Mouse (Mus musculus) megakaryocyte-erythroid progenitor cell, adult 5-6 weeks (primary cell): ENCODE measurements around the gene Otub1. TPM values are rescaled to one million over a fixed set of nuclear protein-coding genes. Genes with fewer than 3 reads are reported as not detected.

Experiments used
- ATAC-seq: replicated peaks from 2 replicates; pipeline ENCODE4 v1.8.0; 2016; ENCODE audit warnings: mild to moderate bottlenecking, inconsistent platforms; ENCODE audit not compliant: severe bottlenecking, poor library complexity, low FRiP score, low TSS enrichment
- total RNA-seq, 2 experiments: library from RNA; stranded (forward) in 1 of 2; stranded (reverse) in 1 of 2; fragments of 200-1000, 215-1000 nt in 1 of 2; fragments of >200 nt in 1 of 2; fragmentation: Nextera tagmentation in 1 of 2; gene quantifications; 2 replicates each; pipeline ENCODE4 v1.2.3; 2014 to 2017

Gene Otub1
- total RNA-seq, 2 experiments from 2014 or later: 51.9 to 81.4 TPM

DNA sequence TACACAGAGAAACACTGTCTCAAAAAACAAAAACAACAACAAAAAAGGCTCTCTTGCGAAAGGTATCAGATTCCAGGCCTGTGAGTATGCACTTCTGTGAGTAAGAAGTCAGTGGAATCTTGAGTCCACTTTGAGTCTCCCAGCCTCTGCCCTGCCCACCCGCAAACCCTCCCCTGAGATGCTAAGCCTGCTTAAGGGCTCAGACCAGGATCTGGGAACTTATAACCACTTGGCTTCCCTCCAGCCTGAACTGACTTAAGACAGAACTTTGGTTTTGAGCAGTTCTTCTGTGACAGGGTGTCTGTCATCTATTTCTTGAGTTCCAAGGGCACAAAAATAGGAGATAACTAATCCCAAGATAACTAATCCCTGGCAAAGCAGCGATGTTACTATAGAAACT, 6.9 kb upstream of the Otub1 start:
- no peak for ATAC-seq

DNA sequence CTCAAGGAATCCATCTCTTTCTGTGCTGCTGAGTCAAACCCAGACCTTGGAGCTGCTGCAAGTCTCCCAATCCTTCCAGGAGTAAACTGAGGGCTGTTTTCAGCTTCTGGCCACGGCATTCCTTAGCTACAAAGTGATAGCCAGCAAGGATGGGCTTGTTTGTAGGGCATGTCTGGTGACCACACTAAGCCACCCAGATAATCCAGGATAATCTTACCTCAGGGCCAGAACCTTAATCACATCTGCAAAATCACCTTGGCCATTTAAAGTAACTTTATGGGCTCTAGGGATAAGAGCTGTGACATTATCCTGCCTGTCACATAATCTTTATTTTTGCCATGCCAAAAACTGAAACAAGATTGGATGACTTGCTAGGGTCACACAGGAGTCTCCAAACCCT, 6.1 kb upstream of the Otub1 start:
- ATAC-seq: no peak

DNA sequence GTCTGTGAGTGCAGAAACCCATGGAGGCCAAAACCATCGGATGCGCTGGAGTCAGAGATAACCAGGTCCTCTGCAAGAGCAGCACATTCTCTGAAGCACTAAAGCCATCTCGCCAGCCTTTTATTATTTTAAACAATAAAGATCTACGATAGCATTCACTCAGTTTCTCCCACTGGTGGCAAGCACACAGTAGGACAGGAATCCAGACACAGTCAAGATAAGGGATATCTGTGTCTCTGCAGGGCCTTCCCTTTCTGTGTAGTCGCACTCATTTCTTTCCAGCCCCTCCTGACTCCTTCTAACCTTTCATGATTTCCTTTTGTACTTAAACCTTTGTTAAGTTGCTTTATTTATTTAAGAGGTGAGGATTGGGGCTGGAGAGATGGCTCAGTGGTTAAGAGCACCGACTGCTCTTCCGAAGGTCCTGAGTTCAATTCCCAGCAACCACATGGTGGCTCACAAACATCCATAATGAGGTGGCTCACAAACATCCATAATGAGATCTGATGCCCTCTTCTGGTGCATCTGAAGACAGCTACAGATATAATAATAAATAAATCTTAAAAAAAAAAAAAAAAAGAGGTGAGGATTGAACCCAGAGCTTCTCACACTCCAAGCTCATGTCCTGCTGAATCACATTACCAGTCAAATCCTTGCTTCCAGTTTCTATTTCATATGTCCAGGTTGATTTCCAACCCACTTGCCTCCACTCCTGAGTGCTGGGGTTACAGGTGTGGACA, 4.0 kb upstream of the Otub1 start:
- ATAC-seq: no peak

DNA sequence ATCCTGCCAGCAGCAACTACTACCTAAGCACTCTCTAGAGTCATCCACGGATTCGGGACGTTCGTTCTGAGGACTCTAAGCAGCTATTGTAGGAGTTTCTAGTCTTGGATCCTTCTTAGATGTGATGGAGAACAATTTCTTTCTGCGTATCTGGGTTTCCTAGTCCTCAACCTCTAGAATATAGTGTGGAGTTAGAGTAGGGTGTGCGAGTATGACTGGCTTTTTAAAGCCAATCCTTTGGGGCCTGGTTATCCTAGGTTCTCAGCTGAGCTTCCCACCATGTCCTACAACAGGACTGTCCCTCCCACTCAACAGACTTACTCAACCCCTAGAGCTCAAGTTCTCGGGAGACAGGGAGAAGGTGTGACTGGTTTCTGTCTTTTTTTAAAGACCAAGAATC, 790 bp downstream of the Otub1 start:
- no peak for ATAC-seq

DNA sequence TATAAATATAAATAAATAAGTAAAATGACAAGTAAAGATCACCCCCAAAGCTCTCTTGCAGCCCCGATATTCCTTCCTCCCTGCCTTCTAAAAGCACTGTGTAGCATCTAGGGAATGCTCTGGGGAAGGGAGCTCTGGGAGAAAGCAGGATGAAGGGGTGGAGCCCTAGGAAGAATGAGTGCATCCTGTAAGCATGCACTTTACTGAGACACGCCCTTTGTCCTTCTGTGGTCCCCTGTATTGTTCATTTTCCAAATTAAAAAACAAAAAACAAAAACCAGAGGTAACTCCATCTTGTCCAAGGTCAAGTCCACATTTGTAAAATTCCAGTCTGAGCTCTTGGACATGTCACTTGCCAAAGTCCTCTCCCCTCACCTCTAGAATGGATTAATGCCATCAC, 1.2 kb downstream of the Otub1 start:
- no peak for ATAC-seq

DNA sequence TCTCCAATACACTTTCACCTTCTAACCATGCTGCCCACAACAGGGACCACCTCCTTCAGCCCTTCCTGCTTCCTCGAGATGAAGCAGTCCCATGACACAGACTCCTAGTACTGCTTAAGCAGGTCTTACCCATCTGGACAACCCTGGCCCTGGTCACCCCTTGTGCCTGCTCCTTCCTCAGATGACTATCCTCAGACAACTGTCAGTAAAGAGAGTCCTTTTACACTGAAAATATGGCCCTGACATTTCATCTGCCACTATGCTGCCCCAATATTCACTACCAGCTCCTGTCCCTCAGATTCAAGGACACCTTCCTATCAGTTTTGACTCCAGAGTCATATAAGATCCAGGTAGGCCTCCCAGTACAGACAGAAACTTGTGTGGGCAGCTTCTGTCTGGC, 5.7 kb downstream of the Otub1 start:
- no peak for ATAC-seq

DNA sequence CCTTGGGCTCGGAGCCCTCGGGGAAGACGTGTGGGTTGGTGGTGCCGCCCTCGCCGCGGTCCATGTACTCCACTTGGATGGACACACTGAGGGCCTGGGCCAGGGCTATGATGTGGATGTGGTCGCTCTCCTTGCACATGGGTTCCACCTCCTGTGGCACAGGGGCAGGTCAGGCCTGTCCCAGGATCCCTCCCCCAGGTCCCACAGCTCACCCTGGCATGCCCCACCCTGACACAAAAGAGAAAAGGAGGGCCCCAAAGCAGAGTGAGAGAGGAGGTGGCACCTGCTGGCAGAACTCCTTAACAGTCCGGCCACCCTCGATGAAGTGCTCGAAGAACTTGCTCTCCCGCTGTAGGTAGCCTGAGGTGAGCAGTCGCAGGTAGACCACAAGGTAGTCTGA, 7.0 kb downstream of the Otub1 start:
- ATAC-seq: no peak

DNA sequence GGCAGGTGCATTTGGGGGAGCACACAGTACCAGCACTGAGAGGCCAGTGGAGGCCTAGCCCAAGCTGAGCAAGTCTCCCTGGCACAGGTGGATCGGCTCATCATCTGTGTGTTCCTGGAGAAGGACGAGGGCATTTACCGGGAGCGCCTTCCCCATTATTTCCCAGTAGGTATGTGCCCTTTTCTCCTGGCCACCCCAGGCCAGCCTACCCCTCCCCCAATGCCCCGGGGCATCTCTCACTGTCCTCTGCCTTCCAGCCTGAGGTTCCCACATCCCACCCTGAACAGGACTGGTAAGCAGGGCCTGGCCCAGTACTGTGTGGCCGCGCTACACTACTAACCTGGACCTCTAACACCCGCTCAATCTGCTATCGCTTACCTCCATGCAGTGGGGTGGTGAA, 8.7 kb downstream of the Otub1 start:
- no peak for ATAC-seq

DNA sequence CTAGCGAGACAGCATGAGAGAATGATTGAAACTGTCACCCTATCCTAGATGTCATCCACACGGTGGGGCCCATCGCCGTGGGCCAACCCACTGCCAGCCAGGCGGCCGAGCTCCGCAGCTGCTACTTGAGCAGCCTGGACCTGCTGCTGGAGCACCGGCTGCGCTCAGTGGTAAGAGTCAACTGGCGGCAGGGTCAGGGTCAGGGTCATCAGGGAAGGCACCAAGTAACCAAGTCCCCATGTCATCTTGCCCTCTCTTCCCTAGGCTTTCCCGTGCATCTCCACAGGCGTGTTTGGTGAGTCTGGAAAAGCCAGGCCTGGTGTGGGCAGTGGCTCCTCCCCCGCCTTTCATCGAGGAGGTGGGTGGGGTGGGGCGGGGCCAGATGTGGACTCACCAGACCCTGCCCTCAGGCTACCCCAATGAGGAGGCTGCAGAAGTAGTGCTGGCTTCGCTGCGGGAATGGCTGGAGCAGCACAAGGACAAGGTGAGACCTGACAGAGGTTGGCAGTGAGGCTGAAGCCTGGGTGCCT, 9.3 kb downstream of the Otub1 start:
- no peak for ATAC-seq

DNA sequence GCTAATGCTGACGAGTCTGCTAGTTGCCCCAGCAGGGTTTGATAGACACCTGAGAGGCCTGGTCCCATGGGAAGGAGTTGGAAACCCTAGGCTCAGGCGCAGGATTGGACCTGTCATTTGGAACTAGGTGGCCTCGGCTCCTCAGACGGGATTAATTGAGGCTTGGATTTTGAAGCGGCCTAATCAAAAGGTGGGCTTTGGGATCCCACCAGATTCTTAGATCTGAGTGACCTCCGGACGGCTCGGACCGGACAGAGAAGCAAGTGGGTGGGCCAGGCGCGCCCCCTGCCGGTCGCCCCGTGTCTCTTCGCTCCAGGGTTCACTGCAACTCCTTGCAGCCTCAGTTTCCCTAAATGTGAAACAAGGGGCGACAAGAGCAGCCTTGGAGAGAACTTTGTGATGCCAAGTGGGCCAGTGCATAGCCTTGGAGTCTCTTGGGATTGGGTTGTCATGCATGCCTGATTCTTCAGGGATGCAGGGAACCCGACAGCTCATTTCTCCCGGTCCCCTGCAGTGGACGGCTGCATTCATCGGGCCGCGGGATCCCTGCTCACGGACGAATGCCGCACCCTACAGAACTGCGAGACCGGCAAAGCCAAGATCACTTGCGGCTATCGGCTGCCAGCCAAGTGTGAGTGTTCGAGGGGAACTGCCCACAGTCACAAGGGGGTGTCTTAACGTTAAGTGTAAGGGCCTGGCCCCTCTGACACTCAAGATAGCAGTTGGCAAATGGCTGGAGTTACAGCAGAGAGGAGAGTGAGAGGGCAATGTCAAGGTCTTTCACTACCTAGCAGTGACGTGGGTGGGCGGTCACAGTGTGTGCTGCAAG, 10.0 kb downstream of the Otub1 start:
- ATAC-seq: no peak

DNA sequence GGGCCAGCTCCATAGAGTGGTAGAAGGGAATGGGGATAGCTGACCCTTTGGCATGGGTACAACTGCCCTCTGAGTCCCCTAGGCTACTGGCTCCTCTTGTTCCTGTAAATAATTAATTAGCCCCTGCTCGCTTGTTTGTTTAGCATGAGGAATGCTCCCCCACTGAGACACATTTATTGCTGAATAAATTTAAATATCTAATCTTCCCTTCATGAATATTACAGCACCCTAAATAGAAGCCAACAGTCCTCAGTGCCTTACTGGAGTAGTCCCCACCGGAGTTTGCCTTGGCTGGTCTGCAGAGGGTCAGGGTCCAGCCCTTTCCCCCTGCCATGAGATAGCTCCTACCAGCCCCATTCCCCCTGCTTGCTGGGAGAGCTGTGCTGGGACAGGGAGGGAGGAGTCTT, 13.6 kb downstream of the Otub1 start:
- no peak for ATAC-seq

DNA sequence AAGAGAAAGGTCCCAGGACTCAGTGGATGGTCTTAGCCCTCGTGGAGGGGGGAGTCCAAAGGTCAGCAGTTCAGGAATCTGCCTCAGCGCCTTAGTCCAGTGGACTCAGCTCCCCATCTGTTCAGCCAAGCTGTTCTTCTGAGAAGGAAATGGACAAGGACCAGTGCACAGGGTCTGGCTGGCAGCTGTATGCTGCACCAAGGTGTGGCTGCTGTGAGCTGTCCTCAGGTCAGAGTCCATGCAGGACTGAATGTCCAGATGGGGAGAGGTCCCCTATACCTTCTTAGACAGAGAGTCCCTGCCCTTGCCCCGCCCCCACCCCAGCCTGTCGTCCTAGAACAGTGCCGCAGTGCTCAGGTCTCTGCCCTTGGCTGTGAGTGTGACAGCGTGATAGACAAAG, 14.5 kb downstream of the Otub1 start:
- ATAC-seq: no peak

DNA sequence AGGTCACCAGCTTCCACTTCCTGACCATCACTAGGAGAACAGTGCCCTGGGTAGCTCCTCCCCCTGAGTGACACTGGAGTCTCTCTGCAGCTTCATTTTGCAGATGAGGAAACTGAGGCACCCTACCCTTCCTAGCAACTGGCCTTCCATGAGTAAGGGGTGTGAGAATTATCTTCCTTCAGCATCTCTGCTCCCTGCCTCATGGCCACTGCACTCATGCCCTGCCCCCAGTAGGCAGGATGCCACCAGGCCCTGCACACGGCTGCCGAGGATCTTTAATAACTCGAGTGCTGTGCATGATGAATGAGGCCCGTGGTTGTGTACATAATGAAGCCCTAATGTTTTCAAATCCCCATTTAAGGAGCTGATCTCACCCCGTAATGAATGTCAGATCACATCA, 15.1 kb downstream of the Otub1 start:
- ATAC-seq: no peak

DNA sequence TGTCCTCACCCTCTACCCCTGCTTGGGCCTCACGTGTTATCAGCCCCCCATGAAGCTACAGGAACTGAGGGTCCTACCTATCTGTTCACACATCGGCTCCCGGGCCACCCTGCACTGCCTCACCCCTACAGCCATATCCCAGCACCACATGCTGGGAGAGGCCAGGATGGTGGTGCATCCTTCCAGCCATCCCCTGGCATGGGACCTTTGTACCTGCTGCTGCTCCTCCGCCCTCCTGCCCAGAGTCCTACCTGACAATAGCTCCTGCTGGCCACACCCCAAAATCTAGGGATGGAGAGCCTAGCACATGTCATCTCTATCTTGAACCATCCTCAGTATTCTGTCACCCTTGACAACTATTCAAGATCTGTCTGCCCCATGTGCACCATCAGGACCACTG, 17.1 kb downstream of the Otub1 start:
- no peak for ATAC-seq

DNA sequence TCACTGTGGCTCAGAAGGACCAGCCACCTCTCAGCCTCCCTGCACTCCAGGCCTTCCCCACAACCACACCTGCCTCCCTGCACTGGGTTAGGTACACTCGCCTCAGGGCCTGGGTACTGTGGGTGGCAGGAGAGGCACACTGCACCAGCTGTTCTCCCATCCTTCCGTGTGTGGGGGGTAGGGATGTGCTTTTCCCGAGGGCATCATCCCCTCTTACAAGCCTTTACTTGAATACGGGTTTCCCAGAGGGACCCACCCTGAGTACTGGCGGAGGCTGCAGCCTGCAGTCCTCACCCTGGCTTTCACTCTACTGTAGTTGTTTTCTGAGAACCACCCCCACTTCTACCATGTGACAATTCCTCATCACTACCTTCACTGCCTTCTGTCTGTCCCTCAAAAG, 19.0 kb downstream of the Otub1 start:
- ATAC-seq: no peak

DNA sequence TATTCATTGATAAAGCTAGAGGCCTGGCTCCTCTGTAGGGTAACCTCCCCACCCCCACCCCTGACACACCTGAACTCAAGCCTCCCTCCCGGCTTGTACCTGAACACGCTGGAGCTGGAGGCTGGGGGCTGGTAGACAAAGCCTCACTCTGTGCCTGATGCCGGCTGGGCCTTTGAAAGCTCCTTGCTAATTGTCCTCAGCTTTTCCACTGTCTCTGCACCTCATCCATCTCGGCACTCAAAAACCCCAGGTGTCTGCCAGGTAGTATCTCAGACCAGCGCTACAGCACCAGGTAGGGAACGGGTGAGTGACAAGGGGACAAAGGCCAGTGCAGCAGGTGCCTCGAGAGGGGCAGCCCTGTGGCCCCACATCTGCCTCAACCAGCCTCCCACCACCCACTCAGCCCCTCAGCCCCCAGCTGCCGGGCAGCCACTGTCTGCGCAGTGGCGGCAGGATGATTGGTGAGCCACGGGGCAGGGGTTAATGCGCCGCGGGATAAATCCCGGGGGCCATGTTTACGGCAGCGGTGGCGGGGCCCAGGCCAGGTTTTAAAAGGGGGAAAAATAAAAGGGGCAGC, 20.3 kb downstream of the Otub1 start:
- no peak for ATAC-seq

DNA sequence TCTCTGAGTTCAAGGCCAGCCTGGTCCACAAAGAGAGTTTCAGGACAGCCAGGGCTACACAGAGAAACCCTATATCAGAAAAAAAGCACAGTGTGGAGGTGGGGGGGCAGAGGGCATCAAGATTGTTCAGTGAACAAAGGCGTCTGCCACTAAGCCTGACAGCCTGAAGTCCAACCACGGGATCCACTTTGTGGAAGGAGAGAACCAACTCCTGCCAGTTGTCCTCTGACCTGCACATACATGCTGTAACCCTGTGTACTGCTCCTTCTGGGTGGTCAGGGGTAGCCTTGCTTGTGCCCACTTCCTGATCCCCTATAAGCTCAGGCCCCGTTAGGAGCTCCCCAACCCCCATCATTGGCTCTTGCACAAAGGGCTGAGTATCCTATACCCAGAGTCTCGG, 21.1 kb downstream of the Otub1 start:
- ATAC-seq: no peak

DNA sequence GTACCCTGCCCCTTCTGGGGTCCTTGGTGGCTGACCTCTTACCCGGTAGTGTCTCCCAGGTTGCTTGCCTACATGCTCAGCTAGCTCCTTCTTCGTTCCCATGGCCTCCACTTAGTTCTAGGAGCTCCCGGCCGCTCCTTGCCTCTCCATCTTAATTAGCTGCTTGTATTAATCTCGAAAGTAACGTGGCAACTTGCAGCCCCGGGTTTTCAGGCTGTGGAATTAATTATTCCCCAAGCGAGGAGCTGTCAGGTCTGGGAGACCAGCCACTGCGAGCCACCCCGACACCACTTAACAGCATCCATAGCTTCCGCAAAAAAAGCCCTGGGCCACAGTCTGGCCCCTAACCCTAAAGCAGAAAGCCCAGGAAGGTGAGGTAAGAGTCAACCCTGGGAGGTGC, 22.7 kb downstream of the Otub1 start:
- no peak for ATAC-seq

DNA sequence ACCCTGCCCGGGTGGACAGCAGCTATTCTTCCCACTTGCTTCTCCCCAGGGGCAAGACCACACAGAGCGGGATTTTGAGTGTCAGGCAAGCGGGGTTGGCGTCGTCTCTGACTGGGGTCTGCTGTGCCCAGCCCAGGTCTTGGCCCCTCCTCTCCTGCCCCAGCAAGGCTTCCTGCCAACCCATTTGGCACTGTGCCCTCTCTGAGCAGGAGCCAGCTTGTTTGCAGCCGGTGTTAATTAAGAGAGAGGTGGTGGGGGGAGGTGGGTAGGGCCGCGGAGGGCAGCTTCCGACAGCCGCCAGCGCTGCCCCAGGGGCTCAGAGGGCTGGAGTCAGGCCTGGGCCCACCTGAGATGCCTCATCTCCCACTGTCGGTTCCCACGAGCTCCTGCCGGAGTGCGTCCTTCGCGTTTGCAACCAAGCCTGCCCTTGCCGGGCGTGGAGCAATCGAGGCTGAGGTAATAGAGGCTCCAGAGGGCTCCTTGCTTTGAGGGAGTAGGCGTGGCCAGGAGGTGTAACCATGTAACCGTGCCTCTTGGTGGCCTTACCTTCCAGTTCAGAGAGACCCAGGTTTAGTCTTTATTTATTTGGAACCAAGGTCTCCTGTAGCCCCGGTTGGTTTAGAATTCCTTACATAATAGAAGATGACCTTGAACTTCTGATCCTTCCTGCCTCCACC, 23.7 kb downstream of the Otub1 start:
- ATAC-seq: peak; percentile 77

DNA sequence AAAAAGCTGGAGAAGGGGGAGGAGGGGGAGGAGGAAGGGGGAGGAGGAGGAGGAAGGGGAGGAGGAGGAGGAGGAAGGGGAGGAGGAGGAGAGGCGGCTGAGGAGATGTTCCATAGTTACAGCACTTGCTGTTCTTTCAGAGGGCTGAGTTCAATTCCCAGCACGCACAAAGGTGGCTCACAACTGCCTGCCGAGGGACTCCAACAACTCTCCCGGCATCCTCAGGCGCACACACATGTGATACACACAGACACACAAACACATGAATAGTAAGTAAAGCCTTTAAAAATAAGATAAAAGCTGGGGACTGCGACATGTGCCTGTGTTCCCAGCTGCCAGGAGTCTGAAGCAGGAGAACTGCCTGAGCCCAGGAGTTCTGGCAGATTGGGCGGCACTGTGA, 24.6 kb downstream of the Otub1 start:
- ATAC-seq: 0 out of 2 replicates have a peak, but pooled peaks have one; percentile 14
